Mouse (Mus musculus) heart, embryonic 13.5 days (tissue): ENCODE results near the gene Diaph3. TPM values are rescaled to one million over a fixed set of nuclear protein-coding genes. Genes with fewer than 3 reads are reported as not detected.
"Not testable (repeated sequence)": the region's sequence is repeated elsewhere in the genome, so short reads cannot be mapped to it uniquely, and the experiment has no call there.

ENCODE experiments used
- ATAC-seq: fragments of 200-750 bp; cut with Nextera tagmentation; 2 replicates; pipeline ENCODE4 v1.8.0; 2017; ENCODE audit warnings: moderate TSS enrichment; ENCODE audit not compliant: insufficient number of reproducible peaks, low FRiP score, low TSS enrichment; ENCODE audit errors: extremely low read depth
- H3K27ac ChIP-seq: fragments of 300-500 bp; sonication (generic); replicated peaks from 2 replicates; pipeline ENCODE4 v1.5.1; 2015; ENCODE audit warnings: moderate library complexity, mild to moderate bottlenecking, inconsistent platforms
- H3K27me3 ChIP-seq: fragments of 300-500 bp; sonication (generic); replicated peaks from 2 replicates; pipeline ENCODE4 v1.6.1; 2015; ENCODE audit warnings: mild to moderate bottlenecking, inconsistent platforms
- H3K36me3 ChIP-seq: fragments of 300-500 bp; sonication (generic); 2 replicates; pipeline ENCODE4 v1.6.1; 2015; ENCODE audit warnings: mild to moderate bottlenecking, inconsistent platforms
- H3K4me1 ChIP-seq: fragments of 300-500 bp; sonication (generic); 2 replicates; pipeline ENCODE4 v1.6.1; 2015; ENCODE audit warnings: inconsistent platforms
- H3K4me2 ChIP-seq: fragments of 300-500 bp; sonication (generic); 2 replicates; pipeline ENCODE4 v1.6.1; 2015; ENCODE audit warnings: inconsistent platforms, mild to moderate bottlenecking, moderate library complexity
- H3K4me3 ChIP-seq: fragments of 300-500 bp; sonication (generic); 2 replicates; pipeline ENCODE4 v1.5.1; 2015; ENCODE audit warnings: moderate library complexity, mild to moderate bottlenecking, inconsistent platforms
- H3K9ac ChIP-seq: fragments of 300-500 bp; sonication (generic); 2 replicates; pipeline ENCODE4 v1.6.1; 2015; ENCODE audit warnings: inconsistent platforms, mild to moderate bottlenecking, moderate library complexity
- H3K9me3 ChIP-seq: fragments of 300-500 bp; sonication (generic); 2 replicates; pipeline ENCODE4 v1.6.1; 2016; ENCODE audit warnings: inconsistent platforms
- WGBS: fragments of 180-500 bp; shearing (Covaris S2); methylation state at CpG from one replicate; pipeline ENCODE4 v1.1.7; 2015; ENCODE audit warnings: mixed read lengths; 5-methylcytosine and 5-hydroxymethylcytosine counted together
- polyA plus RNA-seq: library from polyadenylated mRNA; unstranded; fragments of >200 nt; fragmentation: Nextera tagmentation; extraction: Ambion mirVana; gene quantifications from 2 replicates; pipeline ENCODE4 v1.2.1, GENCODE M21; 2015

The Diaph3 gene
- polyA plus RNA-seq, 1 experiment from 2014 or later = 11.2 TPM

DNA sequence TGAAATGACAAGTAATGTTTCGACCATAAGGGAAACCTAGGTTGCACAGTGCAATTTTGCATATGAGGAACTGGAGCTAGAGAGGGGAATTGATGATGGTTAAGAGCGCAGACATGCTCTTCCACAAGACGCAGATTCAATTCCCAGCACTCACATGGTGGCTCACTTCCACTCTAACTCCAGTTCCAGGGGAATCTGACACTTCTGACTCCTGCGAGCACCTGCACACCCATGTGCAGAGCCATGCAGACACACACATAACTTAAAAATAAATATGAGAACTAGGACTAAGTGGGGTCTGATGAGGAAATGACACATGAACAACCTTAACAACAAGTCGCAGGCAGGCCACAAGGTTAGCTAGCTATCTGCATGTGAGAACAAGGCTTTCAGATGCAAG lies 15.5 kb downstream of the Diaph3 start:
- 82% methylated on average over 5 of the region's 5 CpGs for WGBS

DNA sequence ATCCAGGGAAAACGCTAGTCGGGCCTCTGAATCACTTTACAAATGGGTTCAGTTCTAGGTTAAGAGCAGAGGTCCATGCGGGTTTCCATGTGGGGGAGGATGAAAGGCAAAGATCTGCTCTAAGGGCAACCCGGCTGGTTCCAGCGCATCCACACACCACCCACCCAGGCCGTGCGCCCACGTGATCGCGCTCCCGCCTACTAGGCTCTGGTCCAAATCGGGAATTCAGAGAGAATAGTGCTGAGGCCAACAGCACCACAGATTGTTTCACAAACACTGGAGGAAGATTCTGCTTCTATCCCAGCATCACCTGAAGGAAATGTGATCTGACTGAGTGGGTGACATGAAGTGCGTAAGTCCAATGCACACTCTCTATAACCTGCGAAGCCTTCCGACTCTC lies 17.9 kb downstream of the Diaph3 start:
- Histone ChIP-seq H3K9ac (no peak overlapping the region), H3K4me2 (no peak overlapping the region), H3K9me3 (no peaks in the 10 kb centered on the region), H3K27ac (no peak overlapping the region), H3K4me1 (peaks cover 4% of the 10 kb centered on the region; the same call in 1 of the 2 replicates), H3K4me3 (no peak overlapping the region), H3K27me3 (no peaks in the 10 kb centered on the region), H3K36me3 (peaks cover 2% of the 10 kb centered on the region; the same call in 1 of the 2 replicates)
- 91% methylated on average over 15 of the region's 15 CpGs for WGBS
- ATAC-seq = no peak

More for the DNA sequence above, 15.5 kb downstream of the Diaph3 start:
- no peak for ATAC-seq
- Histone ChIP-seq H3K4me2 (no peak overlapping the region), H3K4me3 (no peak overlapping the region), H3K27me3 (no peaks in the 10 kb centered on the region), H3K27ac (no peak overlapping the region), H3K9me3 (no peaks in the 10 kb centered on the region), H3K9ac (no peak overlapping the region), H3K36me3 (peaks cover 5% of the 10 kb centered on the region; the same call in 1 of the 2 replicates), H3K4me1 (peaks cover 4% of the 10 kb centered on the region; the same call in 1 of the 2 replicates)

DNA sequence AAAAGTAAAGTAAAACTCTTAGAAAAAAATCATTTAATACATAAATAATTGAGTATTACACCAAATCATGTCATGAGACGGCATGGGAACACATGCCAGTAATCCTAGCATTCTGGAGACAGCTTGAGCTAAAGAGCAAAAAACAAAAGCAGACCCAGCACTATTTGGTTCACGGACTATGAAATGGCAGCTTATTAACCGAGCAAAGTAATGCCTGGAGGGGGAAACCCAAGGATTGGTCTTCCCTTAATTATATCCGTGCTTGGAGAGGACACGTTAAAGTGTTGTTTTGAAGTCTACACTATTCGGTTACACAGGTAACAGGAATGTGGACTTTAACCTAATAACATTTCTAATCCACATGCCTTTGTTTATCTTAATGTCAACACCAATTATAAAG lies 19.2 kb downstream of the Diaph3 start:
- no peak for ATAC-seq
- WGBS = 83% methylated on average over 6 of the region's 6 CpGs
- no peak overlapping the region for H3K4me2 ChIP-seq
- no peak overlapping the region for H3K9ac ChIP-seq
- no peaks in the 10 kb centered on the region for H3K9me3 ChIP-seq
- no peaks in the 10 kb centered on the region for H3K27me3 ChIP-seq
- no peak overlapping the region for H3K27ac ChIP-seq
- no peaks in the 10 kb centered on the region for H3K4me1 ChIP-seq
- no peaks in the 10 kb centered on the region for H3K36me3 ChIP-seq
- H3K4me3 ChIP-seq = no peak overlapping the region

DNA sequence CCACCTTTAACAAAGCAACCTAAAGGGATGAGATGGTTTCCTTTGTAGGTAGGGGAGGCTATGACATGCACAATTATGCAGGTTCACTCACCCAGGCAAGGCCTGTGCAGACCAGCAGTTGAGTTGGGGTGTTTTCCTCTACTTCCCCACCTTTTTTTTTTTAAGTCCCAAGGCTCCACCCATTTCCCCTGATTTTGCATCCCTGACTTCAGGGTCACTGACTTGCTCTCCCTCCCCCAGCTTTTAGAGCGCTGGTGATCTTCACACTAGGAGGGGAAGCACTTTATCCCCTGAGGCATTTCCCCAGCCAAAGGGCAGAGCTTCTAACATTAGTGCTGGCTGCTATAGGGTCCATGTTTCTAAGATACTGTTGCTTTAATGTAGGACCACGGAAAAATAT lies 30.4 kb downstream of the Diaph3 start:
- H3K4me3 ChIP-seq = no peak overlapping the region
- no peak overlapping the region for H3K9ac ChIP-seq
- H3K27me3 ChIP-seq = no peaks in the 10 kb centered on the region
- 28% methylated on average over 2 of the region's 2 CpGs for WGBS
- H3K4me1 ChIP-seq = peaks cover 18% of the 10 kb centered on the region
- H3K4me2 ChIP-seq = no peak overlapping the region
- H3K27ac ChIP-seq = no peak overlapping the region
- no peak for ATAC-seq
- H3K36me3 ChIP-seq = peaks cover 8% of the 10 kb centered on the region
- no peaks in the 10 kb centered on the region for H3K9me3 ChIP-seq

DNA sequence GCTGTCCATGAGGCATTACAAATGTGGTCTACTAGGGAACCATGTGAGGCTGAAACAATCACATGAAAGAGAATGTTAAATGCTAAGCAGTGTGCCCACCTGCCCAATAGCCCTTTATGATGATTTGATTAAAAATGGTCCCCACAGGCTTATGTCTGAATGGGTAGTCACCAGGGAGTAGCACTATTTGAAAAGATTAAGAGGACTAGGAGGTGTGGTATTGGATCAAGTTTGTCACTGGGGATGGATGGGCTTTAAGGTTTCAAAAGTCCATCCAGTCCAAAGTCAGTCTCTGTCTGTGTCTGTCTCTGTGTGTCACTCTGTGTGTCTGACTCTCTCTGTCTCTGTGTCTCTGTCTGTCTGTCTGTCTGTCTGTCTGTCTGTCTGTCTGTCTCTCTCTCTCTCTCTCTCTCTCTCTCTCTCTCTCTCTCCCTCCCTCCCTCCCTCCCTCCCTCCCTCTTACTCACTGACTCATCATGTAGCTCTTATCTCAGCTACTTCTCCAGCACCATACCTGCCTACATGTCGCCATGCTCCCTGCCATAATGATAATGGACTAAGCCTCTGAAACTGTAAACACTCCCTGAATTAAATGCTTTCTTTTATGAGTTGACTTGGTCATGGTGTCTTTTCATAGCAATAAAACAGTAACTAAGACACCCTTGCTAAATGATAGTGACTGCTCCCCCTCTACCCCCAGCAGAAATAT lies 41.5 kb downstream of the Diaph3 start:
- H3K4me2 ChIP-seq = no peak overlapping the region
- no peak for ATAC-seq
- no peak overlapping the region for H3K27ac ChIP-seq
- WGBS = 71% methylated on average over 1 of the region's 1 CpGs
- H3K27me3 ChIP-seq = no peaks in the 10 kb centered on the region
- H3K4me1 ChIP-seq = no peaks in the 10 kb centered on the region
- H3K9ac ChIP-seq = no peak overlapping the region
- no peaks in the 10 kb centered on the region for H3K9me3 ChIP-seq
- no peaks in the 10 kb centered on the region for H3K36me3 ChIP-seq
- no peak overlapping the region for H3K4me3 ChIP-seq

DNA sequence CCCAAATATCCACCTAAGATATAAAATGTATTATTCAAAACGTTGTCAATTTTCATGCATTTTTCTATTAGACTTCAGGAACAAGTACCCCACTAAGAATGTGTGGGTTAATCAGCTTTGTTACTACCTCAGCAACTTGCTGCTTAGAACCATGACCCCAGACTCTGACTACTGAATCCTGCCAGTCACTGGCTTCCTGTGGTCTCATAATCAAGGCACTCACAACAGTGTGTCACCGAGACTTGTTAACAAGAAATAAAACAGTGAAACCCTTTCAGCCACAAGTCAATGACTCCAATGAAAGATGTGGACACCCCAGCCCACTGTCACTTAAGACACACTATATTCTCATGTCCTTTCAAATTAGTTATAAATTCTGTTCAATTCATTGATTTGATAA lies 42.9 kb downstream of the Diaph3 start:
- 75% methylated on average over 2 of the region's 2 CpGs for WGBS
- H3K9ac ChIP-seq = no peak overlapping the region
- no peak overlapping the region for H3K4me2 ChIP-seq
- H3K9me3 ChIP-seq = no peaks in the 10 kb centered on the region
- no peak for ATAC-seq
- H3K36me3 ChIP-seq = no peaks in the 10 kb centered on the region
- no peaks in the 10 kb centered on the region for H3K4me1 ChIP-seq
- no peak overlapping the region for H3K27ac ChIP-seq
- H3K4me3 ChIP-seq = no peak overlapping the region
- H3K27me3 ChIP-seq = no peaks in the 10 kb centered on the region

DNA sequence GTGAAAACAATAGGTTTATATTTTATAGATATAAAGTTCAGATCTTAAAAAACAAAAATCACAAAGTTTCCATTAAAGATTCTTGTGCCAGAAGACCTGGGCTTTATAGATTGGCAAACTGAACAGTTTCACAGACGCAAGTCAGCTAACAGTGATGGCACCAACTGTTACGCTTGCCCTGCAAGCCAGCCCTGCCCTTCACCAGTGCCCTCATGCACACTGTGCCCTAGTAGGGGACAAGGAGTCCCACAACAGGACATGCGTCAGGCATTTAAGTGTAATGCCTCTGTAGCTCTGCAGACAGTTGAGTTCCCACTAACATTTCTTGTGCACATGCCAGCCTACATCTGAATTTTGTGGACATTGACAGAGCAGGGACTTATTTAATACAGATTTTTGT lies 49.5 kb downstream of the Diaph3 start:
- peaks cover 4% of the 10 kb centered on the region; the same call in 1 of the 2 replicates for H3K9me3 ChIP-seq
- H3K27ac ChIP-seq = no peak overlapping the region
- no peak overlapping the region for H3K4me2 ChIP-seq
- no peak overlapping the region for H3K4me3 ChIP-seq
- 98% methylated on average over 3 of the region's 3 CpGs for WGBS
- ATAC-seq = no peak
- peaks cover 10% of the 10 kb centered on the region; the same call in 1 of the 2 replicates for H3K4me1 ChIP-seq
- H3K9ac ChIP-seq = no peak overlapping the region
- H3K36me3 ChIP-seq = peaks cover 7% of the 10 kb centered on the region
- no peaks in the 10 kb centered on the region for H3K27me3 ChIP-seq

DNA sequence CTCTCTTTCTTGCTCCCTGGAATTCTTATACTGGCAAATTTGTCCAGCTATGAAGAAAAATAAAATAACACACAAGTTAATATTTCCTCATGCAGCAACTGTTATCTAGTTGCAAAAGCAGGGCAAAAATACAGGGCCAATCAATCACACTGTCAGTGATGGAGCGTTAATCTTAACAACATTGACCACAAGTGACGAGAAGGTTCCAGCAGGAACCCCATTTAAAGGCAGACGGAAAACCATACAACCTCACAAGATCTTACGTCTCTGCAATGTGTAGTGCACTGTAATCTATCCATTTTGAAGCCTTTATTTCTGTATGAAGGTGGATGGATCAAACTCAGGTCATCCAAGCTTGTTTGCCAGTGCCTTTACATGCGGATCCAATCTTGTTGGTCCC lies 49.9 kb downstream of the Diaph3 start:
- peaks cover 7% of the 10 kb centered on the region for H3K36me3 ChIP-seq
- H3K27me3 ChIP-seq = no peaks in the 10 kb centered on the region
- ATAC-seq = no peak
- no peak overlapping the region for H3K4me2 ChIP-seq
- H3K4me1 ChIP-seq = peaks cover 10% of the 10 kb centered on the region; the same call in 1 of the 2 replicates
- no peak overlapping the region for H3K9ac ChIP-seq
- no peak overlapping the region for H3K4me3 ChIP-seq
- WGBS = 85% methylated on average over 5 of the region's 5 CpGs
- H3K9me3 ChIP-seq = peaks cover 4% of the 10 kb centered on the region; the same call in 1 of the 2 replicates
- no peak overlapping the region for H3K27ac ChIP-seq

DNA sequence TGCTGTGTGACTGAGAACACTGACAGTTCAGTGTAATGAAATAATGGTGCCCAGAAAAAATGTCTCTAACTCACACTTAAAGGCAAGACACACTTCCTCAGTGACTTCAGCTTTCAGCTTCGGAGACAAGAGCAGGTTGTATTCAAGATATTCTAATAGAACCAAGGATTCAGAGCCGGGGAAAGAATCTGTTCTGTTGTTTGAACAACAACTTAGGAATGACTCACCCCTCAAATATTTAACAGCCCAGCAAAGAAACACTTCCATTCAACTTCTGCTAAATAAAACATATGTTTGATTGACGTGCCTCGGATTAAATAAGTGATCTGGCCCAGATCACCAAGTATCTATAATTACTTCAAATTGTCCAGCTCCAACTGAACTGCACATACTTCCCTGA lies 52.1 kb downstream of the Diaph3 start:
- peaks cover 10% of the 10 kb centered on the region; the same call in 1 of the 2 replicates for H3K4me1 ChIP-seq
- no peak overlapping the region for H3K9ac ChIP-seq
- no peak for ATAC-seq
- H3K9me3 ChIP-seq = peaks cover 4% of the 10 kb centered on the region; the same call in 1 of the 2 replicates
- H3K36me3 ChIP-seq = peaks cover 7% of the 10 kb centered on the region
- H3K4me3 ChIP-seq = no peak overlapping the region
- no peaks in the 10 kb centered on the region for H3K27me3 ChIP-seq
- H3K4me2 ChIP-seq = no peak overlapping the region
- no peak overlapping the region for H3K27ac ChIP-seq
- 70% methylated on average over 4 of the region's 4 CpGs for whole genome bisulfite sequencing

DNA sequence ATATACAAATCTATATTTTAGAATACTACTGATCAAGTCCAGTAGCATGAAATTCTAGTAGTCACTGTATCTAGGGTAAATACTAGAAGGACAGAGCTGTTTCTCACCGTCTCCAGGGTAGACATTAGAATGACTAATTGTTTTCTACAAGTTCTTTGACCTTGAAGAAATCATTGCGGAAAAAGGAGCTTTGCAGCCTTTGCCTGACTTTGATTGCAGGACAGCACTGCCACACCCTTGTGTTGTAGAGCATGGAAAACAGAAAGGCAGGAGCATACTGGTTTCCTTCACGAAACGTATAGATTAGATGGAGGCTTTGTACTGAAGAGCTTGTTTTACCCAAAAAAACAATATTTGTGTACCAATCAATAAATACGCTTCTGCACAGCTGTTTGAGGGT lies 52.6 kb downstream of the Diaph3 start:
- Histone ChIP-seq H3K4me2 (no peak overlapping the region), H3K9me3 (peaks cover 4% of the 10 kb centered on the region; the same call in 1 of the 2 replicates), H3K27me3 (no peaks in the 10 kb centered on the region), H3K27ac (no peak overlapping the region), H3K4me1 (peaks cover 10% of the 10 kb centered on the region; the same call in 1 of the 2 replicates), H3K4me3 (no peak overlapping the region), H3K9ac (no peak overlapping the region), H3K36me3 (peaks cover 7% of the 10 kb centered on the region)
- WGBS = 68% methylated on average over 5 of the region's 5 CpGs
- no peak for ATAC-seq

DNA sequence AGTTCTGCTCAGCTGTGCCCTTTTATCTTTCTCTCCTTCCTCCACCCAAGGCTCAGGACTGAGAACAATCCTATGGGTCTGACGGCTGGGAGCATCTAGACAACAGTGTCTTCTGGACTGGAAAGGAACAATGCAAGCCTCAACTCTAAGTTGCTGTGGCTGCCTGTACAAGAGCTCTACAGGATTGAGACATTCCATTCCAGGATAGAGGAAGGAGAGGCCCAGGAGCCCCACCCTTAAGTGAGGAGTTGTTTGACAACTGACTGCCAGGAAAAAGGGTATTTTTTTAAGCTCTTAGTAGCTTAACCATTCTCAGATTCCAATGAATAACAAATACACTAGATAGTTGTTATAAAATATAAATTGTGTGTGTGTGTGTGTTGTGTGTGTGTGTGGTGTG lies 53.0 kb downstream of the Diaph3 start:
- no peak; the same call in 1 of the 2 replicates for ATAC-seq
- H3K4me3 ChIP-seq = no peak overlapping the region
- no peak overlapping the region for H3K4me2 ChIP-seq
- peaks cover 10% of the 10 kb centered on the region; the same call in 1 of the 2 replicates for H3K4me1 ChIP-seq
- no peak overlapping the region for H3K9ac ChIP-seq
- H3K27me3 ChIP-seq = no peaks in the 10 kb centered on the region
- peaks cover 4% of the 10 kb centered on the region; the same call in 1 of the 2 replicates for H3K9me3 ChIP-seq
- WGBS = 65% methylated on average over 1 of the region's 1 CpGs
- no peak overlapping the region for H3K27ac ChIP-seq
- peaks cover 7% of the 10 kb centered on the region for H3K36me3 ChIP-seq

DNA sequence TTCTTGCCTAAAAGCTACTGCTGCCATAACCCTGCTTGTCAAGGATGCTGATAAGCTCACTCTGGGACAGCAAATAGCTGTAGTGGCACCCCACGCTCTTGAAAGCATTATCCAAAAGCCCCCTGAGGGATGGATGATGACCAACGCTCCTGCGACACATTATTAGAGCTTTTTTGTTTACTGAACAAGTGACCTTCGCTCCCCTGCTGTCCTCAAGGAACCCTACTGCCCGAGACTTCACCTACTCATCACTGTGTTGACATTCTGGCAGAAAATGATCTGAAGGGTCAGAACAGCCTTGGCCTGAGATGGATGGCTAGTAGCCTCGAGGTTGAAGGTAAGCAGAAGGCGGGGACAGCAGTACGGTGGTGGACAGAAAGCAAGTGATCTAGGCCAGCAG lies 56.1 kb downstream of the Diaph3 start:
- not testable (repeated sequence) for H3K4me2 ChIP-seq, H3K4me3 ChIP-seq, H3K27ac ChIP-seq, H3K27me3 ChIP-seq, ATAC-seq, H3K9me3 ChIP-seq, H3K36me3 ChIP-seq, H3K9ac ChIP-seq, H3K4me1 ChIP-seq
- WGBS = 58% methylated on average over 8 of the region's 8 CpGs
